Comparison of ENCODE assay signal across 29 mouse cellular contexts in the genomic region with DNA sequence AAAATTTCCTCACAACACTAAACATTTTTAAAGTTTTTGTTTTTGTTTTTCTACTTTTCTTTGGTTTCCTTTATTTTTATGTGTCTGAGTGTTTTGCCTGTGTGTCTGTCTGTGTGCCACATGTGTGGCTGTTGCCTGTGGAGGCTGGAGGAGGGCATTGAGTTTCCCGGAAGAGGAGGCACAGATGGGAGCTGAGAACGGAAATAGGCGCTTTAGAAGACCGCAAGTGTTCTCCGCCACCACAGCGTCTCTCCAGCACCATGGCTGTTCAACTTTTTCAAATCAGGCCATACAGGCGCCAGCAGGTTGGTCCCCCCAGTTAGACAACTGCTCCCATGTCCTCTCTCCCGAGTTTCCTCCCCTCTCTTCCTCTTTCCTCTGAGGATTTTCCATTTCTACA.
A peak's percentile ranks its signal among the peaks of the same experiment; 100 is the strongest.
DNase-seq lines count a peak whose midpoint lies in the region; ATAC-seq lines count a peak whose summit lies in the region.
"Had no signal": no experiment of that assay in that cellular context is flagged by ENCODE, and none has a peak within 500 bp of the region (broad histone marks: within the 10 kb centered on the region; RNA-seq: fewer than 3 reads in every experiment).

No protein-coding gene starts in this region.

- H3K9me3 ChIP-seq in embryonic facial prominence, embryonic 11.5 days (replicated peaks; ENCODE audit: control insufficient read depth, low read length) = no peaks in the 10 kb centered on the region
- H3K9me3 ChIP-seq in limb, embryonic 12.5 days = no peaks in the 10 kb centered on the region
- H3K9me3 ChIP-seq: forebrain, embryonic 10.5 days; forebrain, embryonic 13.5 days; G1E; heart, embryonic 12.5 days; heart, embryonic 15.5 days; hindbrain, embryonic 10.5 days; hindbrain, embryonic 13.5 days had no signal

- no peaks in the 10 kb centered on the region for H3K27me3 ChIP-seq in embryonic facial prominence, embryonic 11.5 days (ENCODE audit: control insufficient read depth, insufficient read depth, low read length)
- 0 out of 2 replicates have a peak, but pooled peaks cover 2% of the 10 kb centered on the region for H3K27me3 ChIP-seq in limb, embryonic 12.5 days
- H3K27me3 ChIP-seq: CH12.LX; forebrain, embryonic 13.5 days; heart, embryonic 12.5 days; heart, embryonic 15.5 days; hindbrain, embryonic 13.5 days had no signal

- no peak overlapping the region for H3K4me3 ChIP-seq in embryonic facial prominence, embryonic 11.5 days (ENCODE audit: low read depth, low read length)
- H3K4me3 ChIP-seq in limb, embryonic 12.5 days (replicated peaks) = no peak overlapping the region
- H3K4me3 ChIP-seq: forebrain, embryonic 10.5 days; forebrain, embryonic 13.5 days; heart, embryonic 12.5 days; heart, embryonic 15.5 days; hindbrain, embryonic 10.5 days; hindbrain, embryonic 13.5 days had no signal

- WGBS in embryonic facial prominence, embryonic 11.5 days = 55% methylated on average over 8 of the region's 8 CpGs
- WGBS in limb, embryonic 12.5 days = 29% methylated on average over 8 of the region's 8 CpGs

- DNase-seq in heart, adult 11 months = peak; percentile 69
- no peak for DNase-seq in heart, adult 9 months (ENCODE audit: low spot score in 2 of 2)
- peak; percentile 46 for DNase-seq in R1 (ENCODE audit: low read depth, low spot score)
- DNase-seq in embryonic facial prominence, embryonic 11.5 days (ENCODE audit: low spot score) = peak; percentile 30
- DNase-seq in layer of hippocampus, adult 9-11 months = no peak
- no peak for DNase-seq in urinary bladder, postnatal 4 days (ENCODE audit: low spot score in 2 of 2)
- DNase-seq in kidney, postnatal 4 days = no peak
- DNase-seq: adrenal gland, adult 8-10 months; adrenal gland, postnatal 25 days; cerebellum, adult 18-20 months; cerebellum, adult 9-10 months; cerebellum, postnatal 14 days; gastrocnemius, postnatal 10 days; gastrocnemius, postnatal 36 days; heart, postnatal 10 days; heart, postnatal 36 days had no signal

- no peaks in the 10 kb centered on the region for H3K36me3 ChIP-seq in embryonic facial prominence, embryonic 11.5 days (replicated peaks; ENCODE audit: control insufficient read depth, insufficient read depth, low read depth, low read length)
- H3K36me3 ChIP-seq in limb, embryonic 12.5 days = peaks cover 3% of the 10 kb centered on the region; the same call in 1 of the 2 replicates
- H3K36me3 ChIP-seq: forebrain, embryonic 10.5 days; G1E; heart, embryonic 12.5 days; heart, embryonic 15.5 days; hindbrain, embryonic 13.5 days had no signal

- ATAC-seq in embryonic facial prominence, embryonic 11.5 days (replicated peaks; ENCODE audit: insufficient number of reproducible peaks, low FRiP score, low TSS enrichment, low read depth) = no peak
- no peak for ATAC-seq in limb, embryonic 12.5 days (ENCODE audit: insufficient number of reproducible peaks, insufficient read depth, low FRiP score, low TSS enrichment, low read depth)
- ATAC-seq: activated CD4-positive, CD25-positive, alpha-beta regulatory T cell, adult 4 months; forebrain, embryonic 13.5 days; forebrain, embryonic 16.5 days; hindbrain, embryonic 16.5 days; Patski had no signal

- H3K4me2 ChIP-seq in embryonic facial prominence, embryonic 11.5 days (ENCODE audit: low read depth, low read length) = no peak overlapping the region
- H3K4me2 ChIP-seq in limb, embryonic 12.5 days = no peak overlapping the region
- H3K4me2 ChIP-seq: forebrain, embryonic 13.5 days; heart, embryonic 12.5 days; heart, embryonic 15.5 days; hindbrain, embryonic 13.5 days had no signal

- H3K4me1 ChIP-seq in embryonic facial prominence, embryonic 11.5 days (ENCODE audit: control insufficient read depth, insufficient read depth, low read length) = peaks cover 3% of the 10 kb centered on the region
- peaks cover 69% of the 10 kb centered on the region for H3K4me1 ChIP-seq in limb, embryonic 12.5 days (replicated peaks)

- H3K9ac ChIP-seq in embryonic facial prominence, embryonic 11.5 days (replicated peaks; ENCODE audit: low read length) = no peak overlapping the region
- no peak overlapping the region for H3K9ac ChIP-seq in limb, embryonic 12.5 days (replicated peaks)
- H3K9ac ChIP-seq: forebrain, embryonic 13.5 days; heart, embryonic 12.5 days; heart, embryonic 15.5 days; hindbrain, embryonic 13.5 days had no signal

- no peak overlapping the region for H3K27ac ChIP-seq in embryonic facial prominence, embryonic 11.5 days (replicated peaks; ENCODE audit: low read depth, low read length)
- peak overlapping the region; percentile 68; the same call in 1 of the 2 replicates for H3K27ac ChIP-seq in limb, embryonic 12.5 days
- H3K27ac ChIP-seq: forebrain, embryonic 10.5 days; forebrain, embryonic 13.5 days; heart, embryonic 15.5 days; hindbrain, embryonic 10.5 days had no signal

Comparison
In these comparisons a context has a peak if more than half of its experiments do, and no peak if none do; other contexts are left out.
1. DNase-seq: peak in heart, adult 11 months (single experiment), R1 (single experiment) and embryonic facial prominence, embryonic 11.5 days (single experiment); none in heart, adult 9 months (0 of 2), layer of hippocampus, adult 9-11 months (single experiment), urinary bladder, postnatal 4 days (0 of 2) and kidney, postnatal 4 days (0 of 2).